Mouse (Mus musculus) E14TG2a.4 (cell line): ENCODE data around the gene Vps26b.

ENCODE experiments used
- CTCF ChIP-seq: conservative IDR thresholded peaks from 2 replicates; pipeline ENCODE4 v1.5.1; 2014; ENCODE audit warnings: low read length
- NANOG ChIP-seq: IDR thresholded peaks from 2 replicates; pipeline ENCODE4 v1.6.1; 2014; ENCODE audit warnings: borderline replicate concordance, low read length, mixed read lengths
- POU5F1 ChIP-seq: IDR thresholded peaks from 2 replicates; pipeline ENCODE4 v1.6.1; 2014; ENCODE audit warnings: low read length, borderline replicate concordance

DNA sequence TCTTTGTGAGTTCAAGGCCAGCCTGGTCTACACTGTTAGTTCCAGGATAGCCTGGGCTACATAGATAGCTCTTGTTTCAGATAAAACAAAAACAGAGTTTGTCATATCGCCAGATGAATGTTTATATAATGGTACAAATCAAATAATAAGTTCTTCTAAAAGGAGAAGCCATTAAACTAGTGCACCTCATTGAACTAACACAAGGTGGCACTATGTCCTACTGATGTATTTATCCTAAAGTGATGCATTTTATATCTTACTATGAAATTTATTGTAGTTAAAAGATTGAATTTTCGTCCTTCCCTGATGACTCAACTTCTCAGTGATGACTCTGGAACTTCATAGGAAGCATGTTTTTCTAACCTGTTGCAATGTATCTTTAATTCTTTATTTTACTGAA, 19.6 kb upstream of the Vps26b start:
- TF ChIP-seq CTCF (peak; percentile 10; the same call in 1 of the 2 replicates), NANOG (no peak), POU5F1 (no peak)
